Mouse (Mus musculus): Measurements from ENCODE around the gene Frs3. TPM values are rescaled to one million over a fixed set of nuclear protein-coding genes. Genes with fewer than 3 reads are reported as not detected.
A peak's percentile ranks its signal among the peaks of the same experiment; 100 is the strongest.

The Frs3 gene
- polyA plus RNA-seq, 1 experiment from 2014 or later, result 11.1 TPM

GRCm38 (mm10) chr17:47738879-47739798 lies 50.3 kb downstream of the Frs3 start:
- no peaks in the 10 kb centered on the region for H3K36me3 ChIP-seq (replicated peaks)
- 0 out of 2 replicates have a peak, but pooled peaks cover 2% of the 10 kb centered on the region for H3K9me3 ChIP-seq
- peak overlapping the region; percentile 65; the same call in 1 of the 2 replicates for H3K9ac ChIP-seq
- no peak for ATAC-seq (ENCODE audit: low FRiP score)
- peak overlapping the region; percentile 57 for H3K4me3 ChIP-seq (replicated peaks)
- peaks cover 25% of the 10 kb centered on the region for H3K4me1 ChIP-seq
- no peak overlapping the region for H3K27ac ChIP-seq
- peaks cover 53% of the 10 kb centered on the region for H3K27me3 ChIP-seq
- peak overlapping the region; percentile 97 for H3K4me2 ChIP-seq
- 6% methylated on average over 20 of the region's 20 CpGs for WGBS

- H3K36me3 ChIP-seq (replicated peaks), result no peaks in the 10 kb centered on the region
- no peak for ATAC-seq (ENCODE audit: low FRiP score)
- no peak overlapping the region for H3K9ac ChIP-seq
- H3K27me3 ChIP-seq, result peaks cover 53% of the 10 kb centered on the region
- 66% methylated on average over 2 of the region's 2 CpGs for WGBS
- no peak overlapping the region for H3K4me2 ChIP-seq
- no peak overlapping the region for H3K27ac ChIP-seq
- peaks cover 25% of the 10 kb centered on the region for H3K4me1 ChIP-seq
- H3K4me3 ChIP-seq (replicated peaks), result no peak overlapping the region
- 0 out of 2 replicates have a peak, but pooled peaks cover 10% of the 10 kb centered on the region for H3K9me3 ChIP-seq
Measured at GRCm38 (mm10) chr17:47740186-47740585, 51.4 kb downstream of the Frs3 start.

DNA sequence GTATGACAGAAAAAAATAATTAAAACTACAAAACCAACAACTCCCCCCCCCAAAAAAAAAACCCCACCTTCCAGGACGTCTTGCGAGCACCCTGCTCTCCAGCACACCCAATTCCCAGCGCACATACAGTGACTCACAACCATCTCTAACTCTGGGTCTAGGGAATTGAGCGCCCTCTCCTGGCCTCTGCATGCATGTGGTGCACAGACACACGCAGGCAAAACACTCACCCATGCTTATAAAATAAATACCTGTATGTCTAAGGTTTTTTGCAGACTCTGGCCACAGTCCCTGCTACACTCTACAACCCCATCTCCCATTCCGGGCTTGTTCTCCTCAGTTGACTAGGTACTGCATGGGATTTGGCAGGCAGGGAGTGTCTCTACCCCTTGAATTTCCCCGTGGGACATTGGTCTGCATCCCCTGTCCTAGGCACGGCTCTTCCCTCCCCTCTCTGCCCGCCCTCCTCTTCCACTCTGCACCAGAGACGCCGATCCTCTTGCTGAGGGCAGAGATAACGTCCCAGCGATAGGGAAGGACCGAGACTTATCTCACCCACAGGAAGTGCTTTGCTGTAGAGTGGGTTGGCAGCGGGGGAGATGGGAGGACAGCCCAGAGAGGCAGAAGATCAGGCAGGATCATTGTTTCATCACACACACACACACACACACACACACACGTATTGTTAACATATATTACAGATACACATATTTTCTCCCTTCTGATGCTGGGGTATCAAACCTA lies 54.3 kb downstream of the Frs3 start:
- Histone ChIP-seq H3K9ac (no peak overlapping the region), H3K9me3 (0 out of 2 replicates have a peak, but pooled peaks cover 10% of the 10 kb centered on the region), H3K36me3 (replicated peaks) (no peaks in the 10 kb centered on the region), H3K4me2 (no peak overlapping the region), H3K4me1 (peaks cover 15% of the 10 kb centered on the region), H3K27me3 (peaks cover 35% of the 10 kb centered on the region), H3K27ac (no peak overlapping the region), H3K4me3 (replicated peaks) (no peak overlapping the region)
- no peak for ATAC-seq (ENCODE audit: low FRiP score)
- 43% methylated on average over 16 of the region's 16 CpGs for WGBS

DNA sequence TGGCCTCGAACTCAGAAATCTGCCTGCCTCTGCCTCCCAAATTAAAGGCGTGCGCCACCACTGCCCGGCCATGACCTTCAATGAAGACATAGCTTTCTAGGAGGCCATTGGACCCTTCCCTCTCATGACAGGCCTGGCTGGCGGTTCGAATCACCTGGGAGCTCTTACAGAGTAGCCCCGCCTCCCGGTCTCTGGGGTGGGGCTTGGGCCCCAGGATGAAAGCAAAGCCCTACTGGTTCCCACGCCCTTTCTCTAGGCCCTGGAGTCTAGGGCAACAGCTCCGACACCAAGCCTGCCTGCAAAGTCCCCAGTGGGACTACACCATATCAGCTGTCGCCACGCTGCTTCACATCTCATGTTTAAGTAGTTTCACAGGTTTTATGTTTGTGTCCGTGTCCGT lies 55.3 kb downstream of the Frs3 start:
- Histone ChIP-seq H3K36me3 (replicated peaks) (no peaks in the 10 kb centered on the region), H3K27me3 (peaks cover 26% of the 10 kb centered on the region), H3K27ac (no peak overlapping the region), H3K4me1 (peaks cover 7% of the 10 kb centered on the region), H3K9ac (no peak overlapping the region), H3K4me2 (no peak overlapping the region), H3K9me3 (0 out of 2 replicates have a peak, but pooled peaks cover 10% of the 10 kb centered on the region), H3K4me3 (replicated peaks) (no peak overlapping the region)
- WGBS, result 94% methylated on average over 14 of the region's 14 CpGs
- ATAC-seq (ENCODE audit: low FRiP score), result no peak

GRCm38 (mm10) chr17:47744746-47745368 lies 56.0 kb downstream of the Frs3 start:
- no peak for ATAC-seq (ENCODE audit: low FRiP score)
- Histone ChIP-seq H3K27ac (no peak overlapping the region), H3K4me2 (no peak overlapping the region), H3K27me3 (peaks cover 18% of the 10 kb centered on the region), H3K9ac (no peak overlapping the region), H3K36me3 (replicated peaks) (no peaks in the 10 kb centered on the region), H3K4me3 (replicated peaks) (no peak overlapping the region), H3K9me3 (0 out of 2 replicates have a peak, but pooled peaks cover 10% of the 10 kb centered on the region), H3K4me1 (no peaks in the 10 kb centered on the region; the same call in 1 of the 2 replicates)
- WGBS, result 88% methylated on average over 10 of the region's 10 CpGs

DNA sequence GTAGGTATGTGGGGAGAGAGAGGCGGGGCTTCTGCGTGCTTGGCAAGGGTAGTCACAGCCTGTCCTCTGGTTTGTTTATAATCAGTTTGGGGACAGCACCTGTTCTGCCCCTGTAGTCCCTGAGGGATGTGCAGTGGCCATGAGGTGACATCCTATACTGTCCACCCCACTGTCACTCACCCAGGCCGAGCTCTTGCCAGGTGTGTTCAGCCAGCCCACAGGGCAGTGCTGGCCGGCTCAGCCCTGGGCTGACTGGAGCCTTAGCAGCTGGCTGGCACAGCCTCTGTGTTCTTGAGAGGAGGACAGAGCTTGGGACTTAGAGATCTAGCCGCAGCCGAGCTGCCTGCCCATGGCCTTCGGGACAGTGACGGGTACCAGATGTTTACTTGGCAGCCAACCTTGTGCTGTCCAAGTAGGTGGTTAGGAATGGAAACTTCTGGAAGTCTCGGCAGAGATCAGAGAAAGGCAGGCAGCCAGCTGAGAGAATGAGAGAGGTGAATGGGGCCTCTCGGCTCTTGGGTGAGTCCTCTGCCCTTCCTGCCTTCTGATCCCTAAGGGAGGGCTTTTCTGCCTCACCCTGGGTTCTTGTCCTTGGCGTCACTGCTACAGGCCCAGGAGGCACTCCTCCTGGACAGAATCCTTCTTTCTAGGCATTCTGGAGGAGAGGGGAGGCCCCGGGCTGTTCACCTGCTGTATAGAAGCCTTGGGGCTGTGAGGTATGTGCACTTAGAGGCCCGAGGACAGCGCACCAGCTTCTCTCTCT lies 60.1 kb downstream of the Frs3 start:
- 0 out of 2 replicates have a peak, but pooled peaks cover 9% of the 10 kb centered on the region for H3K9me3 ChIP-seq
- H3K36me3 ChIP-seq (replicated peaks), result no peaks in the 10 kb centered on the region
- 71% methylated on average over 14 of the region's 14 CpGs for WGBS
- no peak overlapping the region for H3K4me2 ChIP-seq
- no peak overlapping the region for H3K27ac ChIP-seq
- H3K27me3 ChIP-seq, result no peaks in the 10 kb centered on the region
- H3K4me1 ChIP-seq, result no peaks in the 10 kb centered on the region
- H3K9ac ChIP-seq, result no peak overlapping the region
- ATAC-seq (ENCODE audit: low FRiP score), result no peak
- no peak overlapping the region for H3K4me3 ChIP-seq (replicated peaks)

DNA sequence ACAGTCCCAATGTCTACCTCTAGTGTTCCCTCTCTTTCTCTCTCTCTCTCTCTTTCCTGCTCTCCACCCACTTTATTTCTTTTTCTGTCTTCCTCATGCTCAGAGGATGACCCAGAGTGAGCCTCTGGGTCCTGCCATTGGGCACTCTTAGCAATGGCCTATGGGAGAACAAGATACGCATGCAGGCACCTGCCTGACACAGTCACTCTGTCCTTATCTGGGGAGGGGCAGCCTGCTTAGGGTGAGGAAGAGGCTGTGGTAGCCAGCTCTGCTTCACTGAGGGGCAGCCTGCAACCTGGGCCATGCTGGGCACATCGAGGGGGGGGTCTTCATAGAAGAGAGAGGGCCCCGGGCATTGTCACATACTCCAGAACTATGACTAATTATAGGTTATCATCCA lies 60.8 kb downstream of the Frs3 start:
- no peak overlapping the region for H3K27ac ChIP-seq
- ATAC-seq (ENCODE audit: low FRiP score), result no peak
- 90% methylated on average over 3 of the region's 3 CpGs for WGBS

GRCm38 (mm10) chr17:47750101-47750500 lies 61.3 kb downstream of the Frs3 start:
- Histone ChIP-seq H3K27ac (no peak overlapping the region), H3K4me3 (replicated peaks) (no peak overlapping the region), H3K4me1 (no peaks in the 10 kb centered on the region), H3K9ac (no peak overlapping the region), H3K36me3 (replicated peaks) (no peaks in the 10 kb centered on the region), H3K9me3 (no peaks in the 10 kb centered on the region), H3K27me3 (no peaks in the 10 kb centered on the region), H3K4me2 (no peak overlapping the region)
- 65% methylated on average over 6 of the region's 6 CpGs for WGBS
- ATAC-seq (ENCODE audit: low FRiP score), result no peak

More for the DNA sequence above, 60.8 kb downstream of the Frs3 start:
- Histone ChIP-seq H3K4me2 (no peak overlapping the region), H3K4me3 (replicated peaks) (no peak overlapping the region), H3K36me3 (replicated peaks) (no peaks in the 10 kb centered on the region), H3K9me3 (0 out of 2 replicates have a peak, but pooled peaks cover 4% of the 10 kb centered on the region), H3K9ac (no peak overlapping the region), H3K27me3 (no peaks in the 10 kb centered on the region), H3K4me1 (no peaks in the 10 kb centered on the region)

GRCm38 (mm10) chr17:47751811-47752210 lies 63.0 kb downstream of the Frs3 start:
- 67% methylated on average over 5 of the region's 5 CpGs for WGBS

DNA sequence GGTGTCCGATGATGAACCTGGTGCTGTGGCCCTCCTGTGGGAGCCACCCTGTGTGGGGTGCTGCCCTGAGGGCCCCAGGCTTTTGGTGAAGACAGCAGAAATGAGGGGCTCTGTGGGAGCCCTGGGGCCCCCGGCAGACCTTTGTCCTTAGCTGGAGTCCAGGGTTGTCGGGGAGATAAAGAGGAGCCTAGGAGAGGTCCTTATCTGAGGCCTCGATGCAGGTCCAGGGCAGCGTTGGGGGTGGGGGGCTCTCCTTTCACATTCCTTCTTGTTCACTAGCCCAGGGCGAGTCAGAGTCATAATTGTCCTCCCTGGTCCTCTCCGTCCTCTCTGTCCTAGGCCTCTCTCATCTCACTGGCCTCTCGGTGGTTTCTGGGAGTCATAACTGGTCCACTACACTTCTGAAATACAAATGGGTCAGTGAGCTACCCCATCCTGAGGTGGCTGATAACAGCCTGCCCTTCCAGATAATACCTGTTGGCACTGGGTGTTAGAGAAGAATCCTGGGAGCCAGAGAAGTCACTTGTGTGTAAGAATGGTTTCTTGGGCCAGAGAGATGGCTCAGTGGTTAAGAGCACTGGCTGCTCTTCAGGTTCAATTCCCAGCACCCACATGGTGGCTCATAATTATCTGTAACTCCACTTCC lies 64.4 kb downstream of the Frs3 start:
- Histone ChIP-seq H3K4me2 (no peak overlapping the region), H3K27me3 (no peaks in the 10 kb centered on the region), H3K9me3 (no peaks in the 10 kb centered on the region), H3K4me3 (replicated peaks) (no peak overlapping the region), H3K4me1 (no peaks in the 10 kb centered on the region), H3K9ac (no peak overlapping the region), H3K36me3 (replicated peaks) (no peaks in the 10 kb centered on the region), H3K27ac (no peak overlapping the region)
- no peak for ATAC-seq (ENCODE audit: low FRiP score)
- WGBS, result 83% methylated on average over 8 of the region's 8 CpGs

More at GRCm38 (mm10) chr17:47751811-47752210, 63.0 kb downstream of the Frs3 start:
- ATAC-seq (ENCODE audit: low FRiP score), result no peak
- Histone ChIP-seq H3K4me2 (no peak overlapping the region), H3K4me1 (no peaks in the 10 kb centered on the region), H3K36me3 (replicated peaks) (no peaks in the 10 kb centered on the region), H3K27me3 (no peaks in the 10 kb centered on the region), H3K4me3 (replicated peaks) (no peak overlapping the region), H3K9ac (no peak overlapping the region), H3K9me3 (no peaks in the 10 kb centered on the region), H3K27ac (no peak overlapping the region)

Measured in forebrain, embryonic 12.5 days (tissue).